Mouse (Mus musculus): ENCODE measurements around the gene Olfr1006.
"Not testable (repeated sequence)": the region's sequence is repeated elsewhere in the genome, so short reads cannot be mapped to it uniquely, and the experiment has no call there.

Olfr1006 gene

GRCm38 (mm10) chr2:85678667-85679066, at the start of gene Olfr1006:
Gene Olfr1006, minus strand, starts transcription at chr2:85678767.
- DNase-seq (ENCODE audit: low spot score in 2 of 2), result no peak

DNA sequence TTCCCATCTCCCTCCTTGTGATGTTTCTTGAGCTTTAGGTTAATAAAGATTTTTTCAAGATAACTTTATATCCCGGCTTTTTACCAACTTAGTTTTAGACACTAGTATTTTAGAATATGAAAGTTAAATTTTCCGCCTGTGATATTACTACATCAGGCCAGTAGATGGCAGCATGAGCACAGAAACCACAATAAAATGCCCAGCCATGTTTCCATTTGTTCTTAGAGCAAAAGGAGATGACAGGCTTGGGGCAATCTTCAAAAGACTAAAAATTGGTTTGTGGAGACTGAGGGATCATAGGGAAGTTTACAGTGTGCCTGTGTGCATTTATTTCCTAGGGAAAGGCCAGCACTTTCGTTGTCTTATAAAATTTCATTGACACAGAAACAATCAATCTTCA, 47.2 kb upstream of the Olfr1006 start:
- DNase-seq (ENCODE audit: low spot score in 2 of 2), result no peak

DNA sequence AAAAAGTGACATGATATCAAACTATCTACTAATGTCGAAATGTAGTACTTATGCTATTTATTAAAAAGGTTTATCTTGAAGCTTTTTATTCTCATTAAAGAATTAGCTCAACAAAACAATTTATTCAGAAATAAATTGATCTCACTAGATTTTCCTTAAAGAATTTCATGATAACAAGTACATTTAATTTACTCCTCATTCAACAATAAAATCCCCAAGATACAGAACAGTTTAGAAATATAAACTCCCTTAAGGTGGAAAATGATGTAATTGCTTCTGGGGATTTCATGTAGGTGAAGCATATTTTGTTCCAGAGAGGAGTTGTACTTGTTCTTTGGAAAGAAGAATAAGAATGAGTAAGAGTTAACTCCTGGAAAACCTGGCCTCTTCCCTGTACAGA, 36.6 kb upstream of the Olfr1006 start, which contains the start of gene Olfr1009:
Gene Olfr1009 (plus strand): TSS at position 301 of the 400 bp plus-strand sequence.
- no peak for DNase-seq (ENCODE audit: low spot score in 2 of 2)

GRCm38 (mm10) chr2:85711159-85711558, 32.6 kb upstream of the Olfr1006 start:
- no peak for DNase-seq (ENCODE audit: low spot score in 2 of 2)

DNA sequence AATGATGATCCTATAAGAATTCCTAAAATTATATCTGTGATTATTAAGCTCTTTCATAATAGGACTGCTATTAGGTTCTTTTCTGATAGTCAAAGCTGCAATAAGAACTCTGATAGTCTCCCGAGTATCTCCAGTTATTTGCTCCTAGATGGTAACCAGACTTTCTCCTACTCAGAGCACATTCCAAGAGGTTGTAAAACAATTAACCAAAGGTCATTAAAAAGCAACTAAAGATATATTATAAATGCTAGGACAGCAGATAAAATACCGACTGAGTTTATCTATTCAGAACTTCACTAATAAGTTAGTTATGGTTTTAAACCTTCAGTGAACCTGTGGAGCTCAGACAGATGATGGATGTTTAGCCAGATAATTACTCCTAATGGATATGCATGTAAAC, 32.1 kb upstream of the Olfr1006 start:
- DNase-seq (ENCODE audit: low spot score in 2 of 2), result not testable (repeated sequence)

GRCm38 (mm10) chr2:85689131-85689530, 10.6 kb upstream of the Olfr1006 start, which contains the start of gene Olfr1008:
Gene Olfr1008, plus strand, starts transcription at chr2:85689431.
- DNase-seq (ENCODE audit: low spot score in 2 of 2), result no peak

- DNase-seq (ENCODE audit: low spot score in 2 of 2), result not testable (repeated sequence)
These were observed 14.2 kb downstream of the Olfr1006 start, which contains the start of gene Olfr154 for GRCm38 (mm10) chr2:85664355-85664754. Gene Olfr154, minus strand, starts transcription at chr2:85664455.

- no peak for DNase-seq (ENCODE audit: low spot score in 2 of 2)
These were observed 28.0 kb downstream of the Olfr1006 start, which contains the start of gene Olfr1002 for GRCm38 (mm10) chr2:85650604-85651003. Gene Olfr1002, minus strand, starts transcription at chr2:85650704.
